Mouse (Mus musculus): ENCODE measurements at regions not wholly inside any gene's neighbourhood (a gene's known extent, or its start where the extent isn't known, plus 50 kb on each side); places are given as distances from the start of the nearest gene placed in this dataset.

- TF ChIP-seq POLR2AphosphoS2 (IDR thresholded peaks at IDR 0.05; ENCODE audit: insufficient read length, low read depth) (no peak), POLR2A (IDR thresholded peaks at IDR 0.05; ENCODE audit: insufficient read length, low read depth) (no peak), E2F4 (IDR thresholded peaks at IDR 0.05; ENCODE audit: insufficient read depth) (no peak), MAX (IDR thresholded peaks at IDR 0.05; ENCODE audit: low read depth) (no peak), TCF12 (IDR thresholded peaks at IDR 0.05; ENCODE audit: insufficient read depth, poor library complexity, severe bottlenecking) (no peak), USF1 (IDR thresholded peaks at IDR 0.05; ENCODE audit: low read depth) (no peak), REST (IDR thresholded peaks at IDR 0.05; ENCODE audit: insufficient read depth, insufficient read length) (no peak), MYOD1 (IDR thresholded peaks at IDR 0.05; ENCODE audit: control insufficient read depth in 1 of 3, insufficient read length in 2 of 3, low read depth in 2 of 3) (no peak), SRF (IDR thresholded peaks at IDR 0.05; ENCODE audit: control insufficient read depth, insufficient read length, low read depth) (no peak), TCF3 (IDR thresholded peaks at IDR 0.05; ENCODE audit: insufficient read length, low read depth) (no peak), MYOG (IDR thresholded peaks at IDR 0.05; ENCODE audit: control insufficient read depth in 1 of 3, insufficient read depth in 1 of 3, insufficient read length in 2 of 3, low read depth in 2 of 3) (no peak)
These were observed 146.2 kb upstream of the Hes1 start for GRCm38 (mm10) chr16:29917989-29918388.
